Mouse (Mus musculus) left cerebral cortex, adult 6 months (tissue): Measurements from ENCODE around the gene Arpp21. TPM values are rescaled to one million over a fixed set of nuclear protein-coding genes. Genes with fewer than 3 reads are reported as not detected.

ENCODE experiments used
- long read RNA-seq, 2 experiments: library from polyadenylated mRNA; unstranded; transcript quantifications; one replicate each; pipeline ENCODE4 v2.0.0; 2019 to 2020
- polyA plus RNA-seq: library from polyadenylated mRNA; unstranded; fragments of <200 nt; fragmentation: Nextera tagmentation; gene quantifications from 2 replicates; pipeline ENCODE4 v1.2.3, GENCODE M21; 2021

Gene Arpp21
- 443 and 731 TPM in 2 replicates for polyA plus RNA-seq
- long read RNA-seq, experiment 1, transcript Arpp21-213 (5 exons, 430 nt), result minor isoform, 67 of 1,989 reads
- long read RNA-seq, experiment 1, transcript Arpp21-218 (6 exons, 2,402 nt), result major isoform, 1,117 of 1,989 reads
- long read RNA-seq, experiment 1, transcript Arpp21-230 (7 exons, 3,366 nt), result minor isoform, 96 of 1,989 reads
- long read RNA-seq, experiment 1, transcript Arpp21-231 (5 exons, 3,419 nt), result minor isoform, 166 of 1,989 reads
- long read RNA-seq, experiment 1, partial matches to known transcripts, result 145 of 1,989 reads
- long read RNA-seq, experiment 1, other reads (novel, unspliced or antisense), result 363 of 1,989 reads
- long read RNA-seq, experiment 2, transcript Arpp21-230 (7 exons, 3,366 nt), result minor isoform, 46 of 811 reads
- long read RNA-seq, experiment 2, transcript Arpp21-213 (5 exons, 430 nt), result minor isoform, 28 of 811 reads
- long read RNA-seq, experiment 2, transcript Arpp21-218 (6 exons, 2,402 nt), result major isoform, 346 of 811 reads
- long read RNA-seq, experiment 2, transcript Arpp21-231 (5 exons, 3,419 nt), result minor isoform, 69 of 811 reads
- long read RNA-seq, experiment 2, partial matches to known transcripts, result 137 of 811 reads
- long read RNA-seq, experiment 2, other reads (novel, unspliced or antisense), result 173 of 811 reads

DNA sequence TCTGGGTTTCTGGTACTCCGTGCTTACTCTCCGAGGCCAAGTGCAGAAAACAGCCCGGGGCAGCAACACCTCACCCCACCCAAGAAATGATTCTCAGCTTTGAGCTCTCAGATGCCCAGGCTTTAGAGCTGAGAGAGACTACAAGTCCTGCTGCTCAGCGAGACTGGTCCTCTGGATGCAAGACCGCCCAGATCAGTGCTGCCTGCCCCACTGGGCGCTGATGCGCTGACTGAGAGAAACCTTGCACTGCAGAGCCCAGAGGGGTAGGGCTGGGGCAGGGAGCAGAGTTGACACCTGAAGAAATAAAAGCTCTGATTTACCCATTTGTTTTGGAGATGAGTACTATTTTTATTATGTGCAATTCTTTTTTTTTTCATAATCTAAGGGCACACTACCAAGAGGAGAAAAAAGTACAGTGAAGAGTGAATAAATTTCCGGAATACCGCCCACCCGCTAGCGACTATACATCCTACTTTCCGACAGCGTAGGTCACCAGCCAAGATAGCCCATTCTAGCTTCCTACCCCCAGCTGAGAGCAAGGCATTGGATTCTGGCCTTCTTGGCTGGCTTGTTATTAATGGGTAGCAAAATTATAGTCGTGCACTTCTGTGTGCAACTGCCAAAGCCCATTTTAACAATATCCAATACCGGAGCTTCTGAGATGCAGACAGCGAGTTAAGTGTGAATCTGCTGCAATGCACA, at the start of gene Arpp21:
Gene Arpp21 (minus strand): TSS at position 243 of the 702 bp plus-strand sequence.

